Comparison of ENCODE assay signal across 11 mouse cellular contexts in the genomic region with DNA sequence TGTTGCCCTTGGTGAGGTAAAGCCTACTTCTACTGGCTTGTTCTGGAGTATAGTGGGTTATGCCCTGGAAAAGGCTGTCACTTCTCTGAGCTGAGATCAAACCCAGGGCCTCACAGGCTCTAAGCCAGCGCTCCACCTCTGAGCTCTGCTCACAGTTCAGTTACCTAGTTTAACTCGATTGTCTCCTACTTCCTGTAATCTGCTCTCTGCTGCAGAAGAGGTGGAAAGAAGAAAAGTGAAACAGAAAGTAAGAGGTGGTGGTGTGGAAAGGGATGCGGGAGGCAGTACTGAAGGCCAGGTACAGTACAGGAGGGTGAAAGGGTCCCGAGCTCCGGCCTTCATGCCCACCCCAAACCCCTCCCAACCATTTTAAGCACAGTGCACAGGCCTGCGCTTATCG.
DNase-seq lines count a peak whose midpoint lies in the region.
"Had no signal": no experiment of that assay in that cellular context is flagged by ENCODE, and none has a peak within 500 bp of the region (broad histone marks: within the 10 kb centered on the region; RNA-seq: fewer than 3 reads in every experiment).

No protein-coding gene starts in this region.

- peak; percentile 66 for DNase-seq in A20 (ENCODE audit: low read depth, low spot score)
- peak; percentile 79 for DNase-seq in CD4-positive helper T cell, adult 2 months (ENCODE audit: low read depth, low spot score)
- DNase-seq in induced T-regulatory cell, adult 2 months (ENCODE audit: low read depth): peak; percentile 77
- peak; percentile 3 to 25 for DNase-seq in natural killer cell, adult 2 months (ENCODE audit: low spot score in 2 of 2)
- no peak for DNase-seq in kidney, postnatal 4 days
- no peak for DNase-seq in cerebellum, postnatal 36 days
- DNase-seq in kidney, adult 9 months: no peak
- DNase-seq: adrenal gland, postnatal 14 days; gastrocnemius, postnatal 36 days; heart, postnatal 10 days; kidney, adult 18-20 months had no signal

Comparison
In these comparisons a context has a peak if more than half of its experiments do, and no peak if none do; other contexts are left out.
1. DNase-seq: peak in A20 (single experiment), CD4-positive helper T cell, adult 2 months (single experiment), induced T-regulatory cell, adult 2 months (single experiment) and natural killer cell, adult 2 months (2 of 2); none in kidney, postnatal 4 days (0 of 2), cerebellum, postnatal 36 days (0 of 2) and kidney, adult 9 months (single experiment).